17 mouse cellular contexts compared by ENCODE assay signal in the genomic region with DNA sequence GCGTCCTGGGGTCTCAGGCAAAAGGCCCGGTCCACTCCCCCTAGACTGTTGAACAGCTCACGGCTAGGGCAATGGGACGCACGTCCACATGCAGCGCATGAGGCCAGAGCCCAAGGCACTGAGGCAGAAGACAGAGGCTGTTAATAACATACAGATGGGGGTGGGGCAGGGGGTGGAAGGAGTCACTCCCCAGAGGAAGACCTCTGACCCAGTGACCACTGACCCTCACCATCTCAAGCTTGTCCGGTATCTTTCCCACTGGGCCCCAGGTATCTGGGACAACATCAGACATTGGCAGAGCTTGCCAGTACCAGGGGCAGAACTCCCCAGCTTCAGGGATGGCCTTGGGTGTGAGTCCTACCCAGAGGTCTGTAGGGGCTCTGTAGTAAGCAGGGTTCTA. TPM values are rescaled to one million over a fixed set of nuclear protein-coding genes. Genes with fewer than 3 reads are reported as not detected.
"Had no signal": no experiment of that assay in that cellular context is flagged by ENCODE, and none has a peak within 500 bp of the region (broad histone marks: within the 10 kb centered on the region; RNA-seq: fewer than 3 reads in every experiment).

No protein-coding gene starts in this region.

- H3K4me3 ChIP-seq: hindbrain, embryonic 12.5 days; intestine, embryonic 15.5 days; limb, embryonic 13.5 days; liver, embryonic 15.5 days; midbrain, embryonic 15.5 days; neural tube, embryonic 12.5 days had no signal

- H3K27me3 ChIP-seq: hindbrain, embryonic 12.5 days; intestine, embryonic 15.5 days; limb, embryonic 13.5 days; liver, embryonic 15.5 days; midbrain, embryonic 15.5 days; neural tube, embryonic 12.5 days had no signal

- H3K36me3 ChIP-seq: hindbrain, embryonic 12.5 days; intestine, embryonic 15.5 days; limb, embryonic 13.5 days; liver, embryonic 15.5 days; midbrain, embryonic 15.5 days; neural tube, embryonic 12.5 days had no signal

- H3K4me1 ChIP-seq: hindbrain, embryonic 12.5 days; intestine, embryonic 15.5 days; limb, embryonic 13.5 days; midbrain, embryonic 15.5 days; neural tube, embryonic 12.5 days had no signal

- ATAC-seq: intestine, embryonic 15.5 days; lung, postnatal 0 days; midbrain, embryonic 15.5 days had no signal

- H3K27ac ChIP-seq: hindbrain, embryonic 12.5 days; intestine, embryonic 15.5 days; limb, embryonic 13.5 days; midbrain, embryonic 15.5 days; neural tube, embryonic 12.5 days; stomach, postnatal 0 days had no signal

- H3K9ac ChIP-seq: hindbrain, embryonic 12.5 days; intestine, embryonic 15.5 days; limb, embryonic 13.5 days; liver, embryonic 15.5 days; midbrain, embryonic 15.5 days; neural tube, embryonic 12.5 days had no signal

- DNase-seq: layer of hippocampus, postnatal 36 days; lung, adult 2 months; lung, postnatal 36 days; thymus, postnatal 14 days had no signal

- H3K4me2 ChIP-seq: hindbrain, embryonic 12.5 days; intestine, embryonic 15.5 days; limb, embryonic 13.5 days; liver, embryonic 11.5 days; liver, embryonic 15.5 days; midbrain, embryonic 15.5 days; neural tube, embryonic 12.5 days had no signal

- H3K9me3 ChIP-seq: hindbrain, embryonic 12.5 days; intestine, embryonic 15.5 days; limb, embryonic 13.5 days; liver, embryonic 15.5 days; midbrain, embryonic 15.5 days; neural tube, embryonic 12.5 days had no signal

RNA-seq across cellular contexts. Expression of a gene that starts 34.1 kb away (rescaled TPM):
- total RNA-seq: monocyte, adult 5-6 weeks; neutrophil, adult 5-6 weeks had no signal

RNA-seq across cellular contexts. Expression of a gene that starts 38.7 kb away (rescaled TPM):
- total RNA-seq: layer of hippocampus, postnatal 36 days; left cerebral cortex, postnatal 36 days; megakaryocyte progenitor cell, adult 5-6 weeks; monocyte, adult 5-6 weeks; neutrophil, adult 5-6 weeks had no signal
- polyA plus RNA-seq: midbrain, embryonic 15.5 days had no signal

RNA-seq across cellular contexts. Expression of a gene that starts 50.8 kb away (rescaled TPM):
- total RNA-seq: megakaryocyte progenitor cell, adult 5-6 weeks; monocyte, adult 5-6 weeks; neutrophil, adult 5-6 weeks had no signal
